20 mouse cellular contexts compared by ENCODE assay signal in the genomic region with DNA sequence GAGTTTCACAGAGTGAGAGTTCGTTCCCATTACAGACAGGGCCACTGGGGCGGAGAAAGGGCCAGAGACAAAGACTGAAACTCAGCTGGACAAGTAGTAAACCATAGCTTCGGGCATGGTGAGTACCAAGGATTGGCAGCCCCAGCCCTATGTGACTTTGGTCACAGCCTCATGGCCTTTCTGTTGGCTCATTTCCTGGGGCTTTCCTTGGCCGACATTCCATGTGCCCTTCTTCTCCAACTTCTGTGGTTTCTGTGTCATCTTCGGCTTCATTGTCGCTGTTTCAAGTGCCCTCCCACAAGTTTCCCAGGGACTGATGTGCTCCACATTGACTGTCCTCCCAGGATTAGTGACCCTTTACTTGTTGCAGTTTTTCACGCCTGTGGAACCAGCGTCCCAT. TPM values are rescaled to one million over a fixed set of nuclear protein-coding genes. Genes with fewer than 3 reads are reported as not detected.
A peak's percentile ranks its signal among the peaks of the same experiment; 100 is the strongest.
DNase-seq lines count a peak whose midpoint lies in the region.
"Had no signal": no experiment of that assay in that cellular context is flagged by ENCODE, and none has a peak within 500 bp of the region (broad histone marks: within the 10 kb centered on the region; RNA-seq: fewer than 3 reads in every experiment).

No protein-coding gene starts in this region.

- peak; percentile 75 to 91 for DNase-seq in adrenal gland, adult (ENCODE audit: inconsistent age in 2 of 2, low spot score in 1 of 2)
- DNase-seq in adrenal gland, postnatal 4 days (ENCODE audit: low spot score in 2 of 2) = no peak
- peak; percentile 5 for DNase-seq in left cerebral cortex, postnatal 4 days
- no peak for DNase-seq in left cerebral cortex, adult 8-10 months (ENCODE audit: low spot score in 2 of 2)
- peak; percentile 55 for DNase-seq in adipocyte (ENCODE audit: low spot score)
- peak; percentile 50 for DNase-seq in adrenal gland, postnatal 25 days
- DNase-seq in ovary, adult 18-20 months (ENCODE audit: low spot score) = no peak
- no peak for DNase-seq in left cerebral cortex, adult 9 months (ENCODE audit: low spot score in 2 of 2)
- DNase-seq: cerebellum, adult 18-20 months; cerebellum, postnatal 10 days; gastrocnemius, postnatal 10 days; heart, postnatal 4 days; liver, embryonic 13.5 days; lung, adult 18-20 months; lung, postnatal 14 days had no signal

- intact Hi-C loops in left cerebral cortex, postnatal 4 days (cut with DNase I) = no loop called here

RNA-seq across cellular contexts. Expression of gene Vwa3a, which starts 17.7 kb away (rescaled TPM):
- total RNA-seq in adrenal gland, postnatal 4 days (2021) = 1 to 10 TPM; 1.8 to 2.5 TPM
- 1 to 10 TPM; 5.4 to 8.2 TPM for total RNA-seq in left cerebral cortex, postnatal 4 days (2021)
- 10 to 100 TPM; 15.4 to 20.7 (median 15.9) TPM for total RNA-seq in left cerebral cortex, adult 8-10 months (2022)
- total RNA-seq in adrenal gland, postnatal 25 days (2021) = 2.4 and 2.9 TPM in 2 replicates
- total RNA-seq: common myeloid progenitor, adult 5-6 weeks; neutrophil, adult 5-6 weeks had no signal

RNA-seq across cellular contexts. Expression of gene Mosmo, which starts 44.0 kb away (rescaled TPM):
- 10 to 100 TPM; 36.2 to 41.2 TPM for total RNA-seq in adrenal gland, postnatal 4 days (2021)
- total RNA-seq in left cerebral cortex, postnatal 4 days (2021) = 10 to 100 TPM; 46.2 to 50.0 TPM
- total RNA-seq in left cerebral cortex, adult 8-10 months (2022) = 10 to 100 TPM; 69.0 to 88.6 (median 73.7) TPM
- 40.1 and 40.4 TPM in 2 replicates for total RNA-seq in adrenal gland, postnatal 25 days (2021)

RNA-seq across cellular contexts. Expression of gene Pdzd9, which starts 51.3 kb away (rescaled TPM):
- not detected for total RNA-seq in adrenal gland, postnatal 4 days (2021)
- under 1 TPM in 1 of 2 experiments, not detected in 1; 0.26 TPM for total RNA-seq in left cerebral cortex, postnatal 4 days (2021)
- under 1 TPM in 2 of 4 experiments, not detected in 2; 0.17 to 0.39 TPM for total RNA-seq in left cerebral cortex, adult 8-10 months (2022)
- not detected in 2 replicates for total RNA-seq in adrenal gland, postnatal 25 days (2021)
- total RNA-seq: gastrocnemius, postnatal 10 days; heart, adult 18-20 months; heart, postnatal 4 days; left cerebral cortex, adult 18-20 months; left cerebral cortex, postnatal 36 days; neutrophil, adult 5-6 weeks had no signal

Comparison
In these comparisons a context has a peak if more than half of its experiments do, and no peak if none do; other contexts are left out.
1. DNase-seq: peak in adrenal gland, adult (2 of 2), left cerebral cortex, postnatal 4 days (single experiment), adipocyte (single experiment) and adrenal gland, postnatal 25 days (single experiment); none in adrenal gland, postnatal 4 days (0 of 2), left cerebral cortex, adult 8-10 months (0 of 2), ovary, adult 18-20 months (single experiment) and left cerebral cortex, adult 9 months (0 of 2).